Mouse (Mus musculus): ENCODE results near the gene Add3. TPM values are rescaled to one million over a fixed set of nuclear protein-coding genes. Genes with fewer than 3 reads are reported as not detected.

The Add3 gene
- polyA plus RNA-seq, 1 experiment from 2014 or later = 66.5 TPM

DNA sequence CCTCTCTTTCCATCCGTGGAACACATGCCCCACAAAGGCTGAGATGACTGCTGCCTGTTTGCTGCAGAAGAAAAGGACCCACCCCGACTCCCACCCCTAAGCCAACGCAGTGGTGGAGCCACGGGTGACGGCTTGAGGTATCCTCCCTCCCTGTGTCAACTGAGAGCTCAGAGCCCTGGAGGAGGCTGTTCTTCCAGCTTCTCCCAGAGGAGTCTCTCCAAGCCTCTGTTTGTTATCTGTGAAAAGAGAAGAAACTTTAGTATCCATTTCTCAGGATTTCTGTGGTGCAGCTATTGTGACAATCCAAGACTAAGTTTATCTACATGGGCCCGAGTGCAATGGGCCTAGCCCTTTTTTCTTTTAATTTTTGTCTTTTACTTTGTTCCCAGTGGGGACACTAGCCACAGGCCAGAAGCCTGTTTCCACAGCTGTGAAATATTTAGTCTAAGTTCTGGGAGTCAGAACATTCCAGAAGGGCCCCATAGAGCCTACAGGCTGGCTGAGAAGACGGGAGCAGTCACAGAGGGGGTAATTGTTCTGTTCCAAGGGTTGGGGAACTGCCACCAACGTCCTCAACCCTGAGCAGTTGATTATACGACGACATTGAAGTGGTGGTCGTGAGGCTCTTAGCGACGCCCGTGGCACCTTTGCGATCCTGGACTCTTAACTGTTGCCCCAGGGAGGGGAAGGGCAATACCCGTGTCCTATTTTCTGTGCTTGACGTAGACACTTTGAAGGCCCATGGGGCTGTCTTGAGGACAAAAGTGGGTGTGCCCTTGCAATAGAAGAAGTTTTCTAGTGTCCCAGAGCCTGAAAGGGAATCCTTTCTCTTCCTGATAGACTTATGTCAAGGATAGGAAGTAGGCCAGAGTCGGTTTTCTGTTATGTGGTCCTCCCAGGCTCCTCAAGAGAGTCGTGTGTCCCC lies 138.5 kb downstream of the Add3 start:
- H3K4me1 ChIP-seq (replicated peaks; ENCODE audit: insufficient read depth, low read length) = no peaks in the 10 kb centered on the region; the same call in 1 of the 2 replicates
- H3K36me3 ChIP-seq (ENCODE audit: insufficient read depth, low read length) = no peaks in the 10 kb centered on the region
- ATAC-seq (replicated peaks; ENCODE audit: low FRiP score, low read depth) (no peak), DNase-seq (ENCODE audit: low spot score) (no peak)
- no peak overlapping the region for H3K4me2 ChIP-seq (ENCODE audit: low read length)
- H3K27me3 ChIP-seq (ENCODE audit: insufficient read depth, low read length) = no peaks in the 10 kb centered on the region
- WGBS = 62% methylated on average over 19 of the region's 19 CpGs
- no peak for TF ChIP-seq CTCF (IDR thresholded peaks at IDR 0.05; ENCODE audit: low read depth)
- H3K9ac ChIP-seq (ENCODE audit: low read depth, low read length) = no peak overlapping the region
- no peaks in the 10 kb centered on the region for H3K9me3 ChIP-seq (replicated peaks; ENCODE audit: low read length)
- no peak overlapping the region for H3K27ac ChIP-seq
- H3K4me3 ChIP-seq (replicated peaks; ENCODE audit: low read depth, low read length) = no peak overlapping the region

- H3K27me3 ChIP-seq (ENCODE audit: insufficient read depth, low read length) = no peaks in the 10 kb centered on the region
- no peak for DNase-seq (ENCODE audit: low spot score)
- no peak overlapping the region for H3K27ac ChIP-seq
- H3K4me3 ChIP-seq (replicated peaks; ENCODE audit: low read depth, low read length) = no peak overlapping the region
- no peak overlapping the region for H3K9ac ChIP-seq (ENCODE audit: low read depth, low read length)
- no peaks in the 10 kb centered on the region for H3K9me3 ChIP-seq (replicated peaks; ENCODE audit: low read length)
- no peak for TF ChIP-seq CTCF (IDR thresholded peaks at IDR 0.05; ENCODE audit: low read depth)
- H3K4me2 ChIP-seq (ENCODE audit: low read length) = no peak overlapping the region
- 79% methylated on average over 8 of the region's 8 CpGs for WGBS
- no peaks in the 10 kb centered on the region for H3K36me3 ChIP-seq (ENCODE audit: insufficient read depth, low read length)
- no peaks in the 10 kb centered on the region; the same call in 1 of the 2 replicates for H3K4me1 ChIP-seq (replicated peaks; ENCODE audit: insufficient read depth, low read length)
- ATAC-seq (replicated peaks; ENCODE audit: low FRiP score, low read depth) = no peak
Measured at GRCm38 (mm10) chr19:53280254-53280653, 140.0 kb downstream of the Add3 start.

- no peak for TF ChIP-seq CTCF (IDR thresholded peaks at IDR 0.05; ENCODE audit: low read depth)
- H3K4me3 ChIP-seq (replicated peaks; ENCODE audit: low read depth, low read length) = no peak overlapping the region
- no peaks in the 10 kb centered on the region for H3K4me1 ChIP-seq (replicated peaks; ENCODE audit: insufficient read depth, low read length)
- H3K27ac ChIP-seq = no peak overlapping the region
- H3K9ac ChIP-seq (ENCODE audit: low read depth, low read length) = no peak overlapping the region
- H3K36me3 ChIP-seq (ENCODE audit: insufficient read depth, low read length) = no peaks in the 10 kb centered on the region
- no peaks in the 10 kb centered on the region for H3K27me3 ChIP-seq (ENCODE audit: insufficient read depth, low read length)
- H3K4me2 ChIP-seq (ENCODE audit: low read length) = no peak overlapping the region
- H3K9me3 ChIP-seq (replicated peaks; ENCODE audit: low read length) = no peaks in the 10 kb centered on the region
- WGBS = 83% methylated on average over 10 of the region's 10 CpGs
- DNase-seq (ENCODE audit: low spot score) = no peak
- ATAC-seq (replicated peaks; ENCODE audit: low FRiP score, low read depth) = no peak
Measured at GRCm38 (mm10) chr19:53282571-53282970, 142.3 kb downstream of the Add3 start.

- no peak for TF ChIP-seq CTCF (IDR thresholded peaks at IDR 0.05; ENCODE audit: low read depth)
- Histone ChIP-seq H3K9me3 (replicated peaks; ENCODE audit: low read length) (no peaks in the 10 kb centered on the region), H3K9ac (ENCODE audit: low read depth, low read length) (no peak overlapping the region), H3K27ac (no peak overlapping the region), H3K4me1 (replicated peaks; ENCODE audit: insufficient read depth, low read length) (no peaks in the 10 kb centered on the region), H3K36me3 (ENCODE audit: insufficient read depth, low read length) (no peaks in the 10 kb centered on the region), H3K4me2 (ENCODE audit: low read length) (no peak overlapping the region), H3K27me3 (ENCODE audit: insufficient read depth, low read length) (no peaks in the 10 kb centered on the region), H3K4me3 (replicated peaks; ENCODE audit: low read depth, low read length) (no peak overlapping the region)
- ATAC-seq (replicated peaks; ENCODE audit: low FRiP score, low read depth) = no peak
- WGBS = 78% methylated on average over 7 of the region's 7 CpGs
- no peak for DNase-seq (ENCODE audit: low spot score)
Measured at GRCm38 (mm10) chr19:53283742-53284141, 143.5 kb downstream of the Add3 start.

GRCm38 (mm10) chr19:53284268-53285208 lies 144.3 kb downstream of the Add3 start:
- Histone ChIP-seq H3K27ac (no peak overlapping the region), H3K4me2 (ENCODE audit: low read length) (no peak overlapping the region), H3K36me3 (ENCODE audit: insufficient read depth, low read length) (no peaks in the 10 kb centered on the region), H3K27me3 (ENCODE audit: insufficient read depth, low read length) (no peaks in the 10 kb centered on the region), H3K4me1 (replicated peaks; ENCODE audit: insufficient read depth, low read length) (no peaks in the 10 kb centered on the region), H3K4me3 (replicated peaks; ENCODE audit: low read depth, low read length) (no peak overlapping the region), H3K9me3 (replicated peaks; ENCODE audit: low read length) (no peaks in the 10 kb centered on the region), H3K9ac (ENCODE audit: low read depth, low read length) (no peak overlapping the region)
- DNase-seq (ENCODE audit: low spot score) (peak; percentile 22), ATAC-seq (replicated peaks; ENCODE audit: low FRiP score, low read depth) (no peak)
- TF ChIP-seq CTCF (IDR thresholded peaks at IDR 0.05; ENCODE audit: low read depth) = no peak
- WGBS = 36% methylated on average over 20 of the region's 20 CpGs
